Mouse (Mus musculus) liver (tissue): ENCODE results near the gene Prkag1.
A peak's percentile ranks its signal among the peaks of the same experiment; 100 is the strongest.

Source experiments
- DNase-seq: peaks from one replicate; pipeline ENCODE4 v3.0.0-alpha.2; 2020; ENCODE audit warnings: mixed read lengths

The Prkag1 gene

GRCm38 (mm10) chr15:98791221-98791620 lies 40.1 kb downstream of the Prkag1 start:
- DNase-seq = no peak

- DNase-seq = no peak
Measured at GRCm38 (mm10) chr15:98790761-98791160, 40.6 kb downstream of the Prkag1 start.

GRCm38 (mm10) chr15:98789661-98790535 lies 41.4 kb downstream of the Prkag1 start, which contains the start of gene Wnt1:
Gene Wnt1 (plus strand): TSS chr15:98789857.
- DNase-seq = peak; percentile 48

- no peak for DNase-seq
Measured at GRCm38 (mm10) chr15:98788972-98789660, 42.2 kb downstream of the Prkag1 start.

GRCm38 (mm10) chr15:98787930-98788329 lies 43.4 kb downstream of the Prkag1 start:
- no peak for DNase-seq

GRCm38 (mm10) chr15:98785744-98786143 lies 45.6 kb downstream of the Prkag1 start:
- DNase-seq = peak; percentile 46

- no peak for DNase-seq
Measured at GRCm38 (mm10) chr15:98781166-98781565, 50.2 kb downstream of the Prkag1 start.

GRCm38 (mm10) chr15:98780573-98780972 lies 50.7 kb downstream of the Prkag1 start:
- DNase-seq = no peak

- DNase-seq = no peak
Measured at GRCm38 (mm10) chr15:98780075-98780474, 51.2 kb downstream of the Prkag1 start.

GRCm38 (mm10) chr15:98778806-98779205 lies 52.5 kb downstream of the Prkag1 start:
- DNase-seq = no peak

GRCm38 (mm10) chr15:98778191-98778770 lies 53.0 kb downstream of the Prkag1 start:
- DNase-seq = no peak

- DNase-seq = no peak
Measured at GRCm38 (mm10) chr15:98777762-98778161, 53.6 kb downstream of the Prkag1 start, which contains the start of gene Wnt10b. Gene Wnt10b (minus strand): TSS chr15:98778150.

GRCm38 (mm10) chr15:98777005-98777616 lies 54.2 kb downstream of the Prkag1 start:
- DNase-seq = no peak

- DNase-seq = peak; percentile 27
Measured at GRCm38 (mm10) chr15:98776280-98777004, 54.9 kb downstream of the Prkag1 start.

- DNase-seq = no peak
Measured at GRCm38 (mm10) chr15:98775533-98775932, 55.8 kb downstream of the Prkag1 start.

GRCm38 (mm10) chr15:98774096-98774495 lies 57.2 kb downstream of the Prkag1 start:
- DNase-seq = no peak

GRCm38 (mm10) chr15:98772511-98773211 lies 58.7 kb downstream of the Prkag1 start:
- peak; percentile 42 for DNase-seq

- no peak for DNase-seq
Measured at GRCm38 (mm10) chr15:98771813-98772425, 59.4 kb downstream of the Prkag1 start.

GRCm38 (mm10) chr15:98768259-98768658 lies 63.1 kb downstream of the Prkag1 start:
- no peak for DNase-seq

- no peak for DNase-seq
Measured at GRCm38 (mm10) chr15:98765929-98766328, 65.4 kb downstream of the Prkag1 start.
